Mouse (Mus musculus) liver, embryonic 15.5 days (tissue): ENCODE measurements around the gene Ryr1. TPM values are rescaled to one million over a fixed set of nuclear protein-coding genes. Genes with fewer than 3 reads are reported as not detected.
A peak's percentile ranks its signal among the peaks of the same experiment; 100 is the strongest.

Experiments
- ATAC-seq: fragments of 200-750 bp; cut with Nextera tagmentation; 2 replicates; pipeline ENCODE4 v1.8.0; 2017; ENCODE audit warnings: moderate number of reproducible peaks, mild to moderate bottlenecking, moderate library complexity; ENCODE audit not compliant: insufficient read depth
- H3K27ac ChIP-seq: fragments of 300-500 bp; sonication (generic); replicated peaks from 2 replicates; pipeline ENCODE4 v1.5.1; 2015; ENCODE audit warnings: mild to moderate bottlenecking, inconsistent platforms
- H3K27me3 ChIP-seq: fragments of 300-500 bp; sonication (generic); 2 replicates; pipeline ENCODE4 v1.6.1; 2015; ENCODE audit warnings: mild to moderate bottlenecking, inconsistent platforms
- H3K36me3 ChIP-seq: fragments of 300-500 bp; sonication (generic); replicated peaks from 2 replicates; pipeline ENCODE4 v1.6.1; 2015; ENCODE audit warnings: moderate library complexity, mild to moderate bottlenecking, inconsistent platforms
- H3K4me1 ChIP-seq: fragments of 300-500 bp; sonication (generic); replicated peaks from 2 replicates; pipeline ENCODE4 v1.6.1; 2015; ENCODE audit warnings: inconsistent platforms
- H3K4me2 ChIP-seq: fragments of 300-500 bp; sonication (generic); 2 replicates; pipeline ENCODE4 v1.6.1; 2015; ENCODE audit warnings: moderate library complexity, mild to moderate bottlenecking, inconsistent platforms
- H3K4me3 ChIP-seq: fragments of 300-500 bp; sonication (generic); replicated peaks from 2 replicates; pipeline ENCODE4 v1.5.1; 2015; ENCODE audit warnings: mild to moderate bottlenecking, inconsistent platforms
- H3K9ac ChIP-seq: fragments of 300-500 bp; sonication (generic); 2 replicates; pipeline ENCODE4 v1.6.1; 2015; ENCODE audit warnings: moderate library complexity, mild to moderate bottlenecking, inconsistent platforms
- H3K9me3 ChIP-seq: fragments of 300-500 bp; sonication (generic); replicated peaks from 2 replicates; pipeline ENCODE4 v1.6.1; 2016; ENCODE audit warnings: inconsistent platforms
- WGBS: fragments of 180-500 bp; shearing (Covaris S2); methylation state at CpG from one replicate; pipeline ENCODE4 v1.1.7; 2015; ENCODE audit warnings: mixed read lengths; ENCODE audit not compliant: insufficient replicate concordance; 5-methylcytosine and 5-hydroxymethylcytosine counted together
- microRNA counts: library from miRNA; unstranded; fragments of <30 nt; microRNA quantifications from one replicate; lab custom pipeline; 2016
- microRNA-seq: library from miRNA; unstranded; fragments of <30 nt; microRNA quantifications from one replicate; pipeline ENCODE4, GENCODE M21; 2016
- polyA plus RNA-seq: library from polyadenylated mRNA; unstranded; fragments of >200 nt; fragmentation: Nextera tagmentation; extraction: Ambion mirVana; gene quantifications from 2 replicates; pipeline ENCODE4 v1.2.1, GENCODE M21; 2015

The Ryr1 gene
- polyA plus RNA-seq, 1 experiment from 2014 or later: 0.37 TPM

DNA sequence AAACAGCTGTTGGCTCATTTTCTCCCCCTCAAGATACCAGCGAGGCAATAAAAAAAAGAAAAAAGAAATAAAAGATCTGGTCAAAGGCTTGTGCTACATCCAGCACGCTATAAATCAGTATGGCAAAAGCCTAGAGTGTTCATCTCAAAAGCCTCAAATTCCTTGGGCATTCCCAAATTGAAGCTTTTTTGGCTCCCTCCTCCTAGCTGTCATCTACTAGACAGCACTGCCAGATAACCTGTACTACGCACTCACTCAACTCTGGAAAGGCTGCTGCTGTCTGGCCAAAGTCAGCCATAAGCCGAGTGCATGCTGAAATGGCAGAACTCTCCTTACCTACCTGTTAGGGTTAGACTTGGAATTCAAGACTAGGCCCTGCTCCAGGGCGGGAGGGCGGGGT is 167.7 kb downstream of the Ryr1 start:
- WGBS: 73% methylated on average over 6 of the region's 6 CpGs
- 0 out of 2 replicates have a peak overlapping the region, but pooled peaks have one; percentile 8 for H3K4me2 ChIP-seq

DNA sequence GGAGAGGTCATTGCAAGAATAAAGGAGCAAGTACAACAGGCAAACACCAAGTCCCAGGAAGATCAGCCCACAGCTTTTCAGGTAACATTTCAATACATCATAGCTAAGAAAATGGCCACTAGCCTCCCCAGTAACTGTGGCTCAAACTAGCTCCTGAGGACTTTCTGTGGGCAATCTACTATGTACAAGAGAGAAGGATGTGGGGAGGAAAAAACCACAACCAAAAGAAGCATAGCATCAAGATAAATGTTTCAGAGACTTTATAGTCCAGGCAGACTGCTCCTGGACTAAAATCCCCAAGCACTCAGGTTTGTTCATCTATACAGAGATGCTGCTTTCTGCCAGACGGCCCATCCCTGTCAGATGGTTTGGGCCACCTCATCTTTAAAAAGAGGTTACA is 168.7 kb downstream of the Ryr1 start:
- Histone ChIP-seq H3K4me3 (no peak overlapping the region), H3K27ac (peak overlapping the region; percentile 87), H3K4me2 (0 out of 2 replicates have a peak overlapping the region, but pooled peaks have one; percentile 3), H3K9me3 (no peaks in the 10 kb centered on the region), H3K9ac (no peak overlapping the region), H3K4me1 (peaks cover 100% of the 10 kb centered on the region), H3K36me3 (peaks cover 15% of the 10 kb centered on the region), H3K27me3 (no peaks in the 10 kb centered on the region)
- ATAC-seq: no peak
- 65% methylated on average over 1 of the region's 1 CpGs for whole genome bisulfite sequencing

More for the DNA sequence above, 167.7 kb downstream of the Ryr1 start:
- Histone ChIP-seq H3K9me3 (no peaks in the 10 kb centered on the region), H3K9ac (no peak overlapping the region), H3K4me3 (no peak overlapping the region), H3K36me3 (peaks cover 8% of the 10 kb centered on the region; the same call in 1 of the 2 replicates), H3K27ac (peak overlapping the region; percentile 92; the same call in 1 of the 2 replicates), H3K4me1 (peaks cover 92% of the 10 kb centered on the region), H3K27me3 (no peaks in the 10 kb centered on the region)
- ATAC-seq: no peak

DNA sequence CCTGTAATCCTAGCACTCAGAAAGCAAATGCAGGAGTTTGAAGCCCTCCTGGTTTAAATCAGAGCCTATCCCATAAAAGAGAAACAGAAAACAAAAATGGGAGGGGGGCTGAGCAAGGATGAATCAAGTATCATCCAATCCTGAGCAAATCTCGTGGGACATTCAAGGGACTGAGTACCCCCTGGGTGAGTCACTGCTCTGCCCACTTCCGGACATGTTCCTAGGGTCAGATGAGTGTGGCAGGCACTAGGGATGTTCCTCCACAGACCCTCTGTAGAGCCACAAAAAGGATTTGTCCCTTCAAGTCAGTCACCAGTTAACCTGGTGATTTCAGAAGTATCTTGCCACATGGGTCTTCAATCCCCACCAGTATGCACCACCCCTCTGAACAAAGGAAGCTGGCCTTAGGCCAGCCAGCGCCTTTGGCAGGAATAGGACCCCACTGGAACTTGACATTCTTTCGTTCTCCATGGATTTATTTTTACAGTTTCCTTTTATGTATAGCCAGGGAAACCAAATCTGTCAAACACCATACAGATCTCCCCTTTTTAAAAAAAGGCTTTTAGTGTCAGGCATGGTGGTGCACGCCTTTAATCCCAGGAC is 169.6 kb downstream of the Ryr1 start:
- peaks cover 100% of the 10 kb centered on the region for H3K4me1 ChIP-seq
- peaks cover 24% of the 10 kb centered on the region for H3K36me3 ChIP-seq
- H3K9ac ChIP-seq: no peak overlapping the region
- no peak overlapping the region for H3K4me2 ChIP-seq
- no peak overlapping the region for H3K4me3 ChIP-seq
- no peaks in the 10 kb centered on the region for H3K9me3 ChIP-seq
- ATAC-seq: no peak
- H3K27me3 ChIP-seq: no peaks in the 10 kb centered on the region
- 63% methylated on average over 5 of the region's 5 CpGs for WGBS
- peak overlapping the region; percentile 87 for H3K27ac ChIP-seq

DNA sequence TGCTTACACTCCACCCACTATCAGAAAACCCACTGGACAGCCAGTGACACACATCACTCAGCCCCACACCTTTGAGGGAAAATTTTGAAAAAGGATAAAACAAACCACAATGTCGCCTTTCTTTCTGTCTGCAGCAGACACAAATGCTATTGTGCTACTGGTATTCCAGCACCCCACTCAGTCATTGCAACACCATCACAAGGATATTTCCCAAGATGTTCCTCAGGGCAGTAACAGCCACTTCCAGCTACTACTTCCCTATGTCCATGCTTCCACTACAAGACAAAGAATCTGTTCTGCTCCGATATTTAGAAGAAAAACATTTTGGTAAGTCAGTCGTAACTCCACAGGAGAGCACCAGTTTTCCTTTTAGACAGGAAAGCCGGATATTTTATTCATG is 170.2 kb downstream of the Ryr1 start:
- H3K36me3 ChIP-seq: peaks cover 28% of the 10 kb centered on the region
- H3K4me3 ChIP-seq: no peak overlapping the region
- H3K4me1 ChIP-seq: peaks cover 99% of the 10 kb centered on the region
- peak overlapping the region; percentile 87; the same call in 1 of the 2 replicates for H3K27ac ChIP-seq
- H3K27me3 ChIP-seq: no peaks in the 10 kb centered on the region
- no peak overlapping the region for H3K9ac ChIP-seq
- H3K4me2 ChIP-seq: 0 out of 2 replicates have a peak overlapping the region, but pooled peaks have one; percentile 6
- no peak for ATAC-seq
- WGBS: 72% methylated on average over 4 of the region's 4 CpGs
- H3K9me3 ChIP-seq: no peaks in the 10 kb centered on the region

DNA sequence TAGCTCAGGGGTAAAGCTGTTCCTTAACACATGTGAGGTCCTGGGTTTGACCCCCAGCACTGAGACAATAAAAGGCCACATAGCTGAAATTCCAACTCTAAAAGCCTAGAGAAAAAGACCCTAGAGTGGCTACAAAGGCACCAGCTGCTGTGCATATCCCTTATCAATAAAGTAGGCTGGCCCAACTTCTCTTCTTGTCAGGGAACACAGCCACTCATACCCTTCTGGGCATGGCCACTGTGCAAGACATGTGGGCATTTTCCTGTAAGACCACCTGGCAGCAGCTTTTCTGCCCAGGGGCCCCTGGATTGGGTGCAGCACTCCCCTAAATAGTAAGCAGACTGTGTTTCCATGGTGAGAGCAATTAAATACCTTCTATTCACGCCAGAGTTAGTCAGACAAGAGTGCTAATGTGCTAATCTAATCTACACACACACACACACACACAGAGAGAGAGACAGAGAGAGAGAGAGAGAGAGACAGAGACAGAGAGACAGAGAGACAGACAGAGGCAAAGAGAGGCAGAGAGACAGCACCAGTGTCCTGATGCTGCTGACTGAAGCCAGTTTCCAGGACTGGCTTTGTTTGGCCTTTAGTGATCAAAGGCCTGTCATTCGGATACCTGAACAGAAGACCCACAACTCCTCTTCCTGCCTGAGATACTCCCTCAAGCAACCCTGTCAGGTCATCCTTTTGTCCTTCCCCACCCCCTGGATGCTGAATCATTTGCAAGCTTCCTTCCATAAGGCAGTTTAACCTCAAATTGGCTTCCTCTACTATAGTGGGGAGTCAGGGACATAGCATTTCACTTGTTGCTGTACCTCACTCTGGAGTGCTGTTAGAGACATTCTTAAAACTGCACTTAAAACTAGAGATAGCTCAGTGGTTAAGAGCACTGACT is 171.3 kb downstream of the Ryr1 start:
- H3K27me3 ChIP-seq: no peaks in the 10 kb centered on the region
- peak overlapping the region; percentile 30 for H3K4me3 ChIP-seq
- H3K9me3 ChIP-seq: no peaks in the 10 kb centered on the region
- H3K27ac ChIP-seq: peak overlapping the region; percentile 87
- peaks cover 36% of the 10 kb centered on the region for H3K36me3 ChIP-seq
- H3K4me2 ChIP-seq: peak overlapping the region; percentile 68
- peak overlapping the region; percentile 28 for H3K9ac ChIP-seq
- peak; percentile 86 for ATAC-seq
- peaks cover 99% of the 10 kb centered on the region for H3K4me1 ChIP-seq
- whole genome bisulfite sequencing: 30% methylated on average over 2 of the region's 2 CpGs

MicroRNAs within 50 kb of the gene (microRNA counts, 519-probe panel; counts per million panel counts)
- microRNA mmu-miR-1963 (lab: Ali Mortazavi, UCI): 2,517 counts per million, percentile 45 among the panel's probes with 10 or more counts

Small RNA genes within 50 kb of the gene (microRNA-seq; reads per million reads assigned to microRNA genes)
- not detected for gene Gm44408
- gene Mir1963: not detected

Other genes with a start within 250 kb of the Ryr1 start
- 0.08 and 0.15 TPM in 2 replicates for gene Capn12, start 243.8 kb downstream of the Ryr1 start, polyA plus RNA-seq
- 126 and 147 TPM in 2 replicates for gene Actn4, start 162.8 kb downstream of the Ryr1 start, polyA plus RNA-seq
- gene Eif3k, start 143.3 kb downstream of the Ryr1 start, polyA plus RNA-seq: 209 and 222 TPM in 2 replicates
- gene Map4k1, start 143.1 kb downstream of the Ryr1 start, polyA plus RNA-seq: 21.6 and 26.3 TPM in 2 replicates
- gene Rasgrp4, start 9.7 kb upstream of the Ryr1 start, polyA plus RNA-seq: 0.79 and 0.96 TPM in 2 replicates
- gene Fam98c, start 31.1 kb upstream of the Ryr1 start, polyA plus RNA-seq: 6.2 and 6.5 TPM in 2 replicates
- 0.05 TPM in 1 of 2 replicates, not detected in the other for gene Ggn, start 45.0 kb upstream of the Ryr1 start, polyA plus RNA-seq
- gene Spred3, start 45.2 kb upstream of the Ryr1 start, polyA plus RNA-seq: 0.13 and 0.21 TPM in 2 replicates
- gene Psmd8, start 55.5 kb upstream of the Ryr1 start, polyA plus RNA-seq: 110 and 112 TPM in 2 replicates
- 0.21 and 0.28 TPM in 2 replicates for gene Catsperg1, start 88.9 kb upstream of the Ryr1 start, polyA plus RNA-seq
- 1.2 and 1.8 TPM in 2 replicates for gene Kcnk6, start 107.3 kb upstream of the Ryr1 start, polyA plus RNA-seq
- gene Yif1b, start 113.2 kb upstream of the Ryr1 start, polyA plus RNA-seq: 43.6 and 44.1 TPM in 2 replicates
- 4.2 and 6.3 TPM in 2 replicates for gene 2200002D01Rik, start 123.3 kb upstream of the Ryr1 start, polyA plus RNA-seq
- 34.0 and 41.2 TPM in 2 replicates for gene Spint2, start 156.7 kb upstream of the Ryr1 start, polyA plus RNA-seq
- gene Ppp1r14a, start 164.1 kb upstream of the Ryr1 start, polyA plus RNA-seq: 2.2 and 2.7 TPM in 2 replicates
- 1.7 and 2.3 TPM in 2 replicates for gene Dpf1, start 178.8 kb upstream of the Ryr1 start, polyA plus RNA-seq